Mouse (Mus musculus): ENCODE results near the gene Btrc. TPM values are rescaled to one million over a fixed set of nuclear protein-coding genes. Genes with fewer than 3 reads are reported as not detected.
A peak's percentile ranks its signal among the peaks of the same experiment; 100 is the strongest.

Btrc gene
- polyA plus RNA-seq, 1 experiment from 2014 or later = 29.5 TPM

DNA sequence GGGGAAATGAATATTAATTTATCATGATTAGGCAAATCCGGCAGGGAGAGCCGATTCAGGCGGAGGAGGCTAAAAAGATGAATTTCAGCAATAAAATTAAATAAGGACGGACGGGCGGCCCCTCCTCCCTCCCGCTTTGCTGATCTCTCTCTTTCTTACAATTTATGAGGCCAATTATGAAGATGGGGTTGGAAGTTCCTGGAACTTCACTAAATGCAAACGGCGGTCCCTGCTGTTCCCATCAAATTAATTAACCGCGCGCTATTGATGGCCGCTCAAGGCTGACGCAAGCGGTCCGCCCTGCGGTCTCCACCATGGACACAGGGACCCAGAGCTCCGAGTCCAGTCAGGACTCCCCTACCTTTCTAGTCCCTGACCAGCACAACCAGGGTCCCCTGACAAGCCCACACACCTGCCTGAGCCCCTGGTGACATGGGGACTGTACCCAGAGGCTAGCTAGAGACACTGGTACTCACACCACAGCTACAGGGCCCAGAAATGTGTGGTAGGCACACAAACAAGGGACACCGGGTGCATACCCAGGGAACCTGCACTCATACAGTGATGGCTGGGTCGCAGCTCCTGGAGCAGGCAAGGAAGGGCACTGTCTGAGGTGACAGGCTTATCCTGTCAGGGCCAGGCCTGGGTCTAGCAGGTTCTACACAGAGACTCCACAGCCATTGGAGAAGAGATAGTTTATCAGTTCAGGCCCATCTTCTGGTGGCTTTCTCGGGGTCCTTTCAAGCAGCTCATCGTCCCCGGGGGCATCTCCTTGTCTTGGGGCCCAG, 185.8 kb downstream of the Btrc start:
- DNase-seq (ENCODE audit: low spot score) = peak; percentile 67
- Histone ChIP-seq H3K27ac (no peak overlapping the region), H3K36me3 (ENCODE audit: insufficient read depth, low read length) (0 out of 2 replicates have a peak, but pooled peaks cover 5% of the 10 kb centered on the region), H3K4me1 (replicated peaks; ENCODE audit: insufficient read depth, low read length) (peaks cover 13% of the 10 kb centered on the region), H3K9ac (ENCODE audit: low read depth, low read length) (no peak overlapping the region), H3K9me3 (replicated peaks; ENCODE audit: low read length) (no peaks in the 10 kb centered on the region), H3K27me3 (ENCODE audit: insufficient read depth, low read length) (no peaks in the 10 kb centered on the region), H3K4me3 (replicated peaks; ENCODE audit: low read depth, low read length) (no peak overlapping the region), H3K4me2 (ENCODE audit: low read length) (no peak overlapping the region)
- no peak for ATAC-seq (replicated peaks; ENCODE audit: low FRiP score, low read depth)
- 50% methylated on average over 23 of the region's 23 CpGs for WGBS
- TF ChIP-seq CTCF (IDR thresholded peaks at IDR 0.05; ENCODE audit: low read depth) = no peak

- ATAC-seq (replicated peaks; ENCODE audit: low FRiP score, low read depth) (no peak), DNase-seq (ENCODE audit: low spot score) (no peak)
- Histone ChIP-seq H3K4me3 (replicated peaks; ENCODE audit: low read depth, low read length) (no peak overlapping the region), H3K4me2 (ENCODE audit: low read length) (no peak overlapping the region), H3K27me3 (ENCODE audit: insufficient read depth, low read length) (no peaks in the 10 kb centered on the region), H3K36me3 (ENCODE audit: insufficient read depth, low read length) (peaks cover 12% of the 10 kb centered on the region; the same call in 1 of the 2 replicates), H3K27ac (no peak overlapping the region), H3K4me1 (replicated peaks; ENCODE audit: insufficient read depth, low read length) (peaks cover 8% of the 10 kb centered on the region), H3K9me3 (replicated peaks; ENCODE audit: low read length) (no peaks in the 10 kb centered on the region), H3K9ac (ENCODE audit: low read depth, low read length) (no peak overlapping the region)
- TF ChIP-seq CTCF (IDR thresholded peaks at IDR 0.05; ENCODE audit: low read depth) = no peak
- 66% methylated on average over 4 of the region's 4 CpGs for WGBS
Measured at GRCm38 (mm10) chr19:45549948-45550347, 186.4 kb downstream of the Btrc start.

- Histone ChIP-seq H3K27me3 (ENCODE audit: insufficient read depth, low read length) (no peaks in the 10 kb centered on the region), H3K9ac (ENCODE audit: low read depth, low read length) (no peak overlapping the region), H3K4me1 (replicated peaks; ENCODE audit: insufficient read depth, low read length) (peaks cover 4% of the 10 kb centered on the region; the same call in 1 of the 2 replicates), H3K4me2 (ENCODE audit: low read length) (no peak overlapping the region), H3K9me3 (replicated peaks; ENCODE audit: low read length) (no peaks in the 10 kb centered on the region), H3K27ac (no peak overlapping the region), H3K36me3 (ENCODE audit: insufficient read depth, low read length) (peaks cover 13% of the 10 kb centered on the region; the same call in 1 of the 2 replicates), H3K4me3 (replicated peaks; ENCODE audit: low read depth, low read length) (no peak overlapping the region)
- ATAC-seq (replicated peaks; ENCODE audit: low FRiP score, low read depth) (no peak; the same call in 1 of the 2 replicates), DNase-seq (ENCODE audit: low spot score) (peak; percentile 83)
- no peak for TF ChIP-seq CTCF (IDR thresholded peaks at IDR 0.05; ENCODE audit: low read depth)
- WGBS = 14% methylated on average over 6 of the region's 6 CpGs
Measured at GRCm38 (mm10) chr19:45552187-45552586, 188.7 kb downstream of the Btrc start.

GRCm38 (mm10) chr19:45554136-45554535, 190.6 kb downstream of the Btrc start:
- no peak overlapping the region for H3K9ac ChIP-seq (ENCODE audit: low read depth, low read length)
- DNase-seq (ENCODE audit: low spot score) (no peak), ATAC-seq (replicated peaks; ENCODE audit: low FRiP score, low read depth) (no peak)
- H3K4me2 ChIP-seq (ENCODE audit: low read length) = no peak overlapping the region
- no peaks in the 10 kb centered on the region for H3K9me3 ChIP-seq (replicated peaks; ENCODE audit: low read length)
- peaks cover 4% of the 10 kb centered on the region; the same call in 1 of the 2 replicates for H3K4me1 ChIP-seq (replicated peaks; ENCODE audit: insufficient read depth, low read length)
- peaks cover 13% of the 10 kb centered on the region; the same call in 1 of the 2 replicates for H3K36me3 ChIP-seq (ENCODE audit: insufficient read depth, low read length)
- H3K27me3 ChIP-seq (ENCODE audit: insufficient read depth, low read length) = no peaks in the 10 kb centered on the region
- no peak overlapping the region for H3K4me3 ChIP-seq (replicated peaks; ENCODE audit: low read depth, low read length)
- no peak for TF ChIP-seq CTCF (IDR thresholded peaks at IDR 0.05; ENCODE audit: low read depth)
- 92% methylated on average over 11 of the region's 11 CpGs for WGBS
- no peak overlapping the region for H3K27ac ChIP-seq

DNA sequence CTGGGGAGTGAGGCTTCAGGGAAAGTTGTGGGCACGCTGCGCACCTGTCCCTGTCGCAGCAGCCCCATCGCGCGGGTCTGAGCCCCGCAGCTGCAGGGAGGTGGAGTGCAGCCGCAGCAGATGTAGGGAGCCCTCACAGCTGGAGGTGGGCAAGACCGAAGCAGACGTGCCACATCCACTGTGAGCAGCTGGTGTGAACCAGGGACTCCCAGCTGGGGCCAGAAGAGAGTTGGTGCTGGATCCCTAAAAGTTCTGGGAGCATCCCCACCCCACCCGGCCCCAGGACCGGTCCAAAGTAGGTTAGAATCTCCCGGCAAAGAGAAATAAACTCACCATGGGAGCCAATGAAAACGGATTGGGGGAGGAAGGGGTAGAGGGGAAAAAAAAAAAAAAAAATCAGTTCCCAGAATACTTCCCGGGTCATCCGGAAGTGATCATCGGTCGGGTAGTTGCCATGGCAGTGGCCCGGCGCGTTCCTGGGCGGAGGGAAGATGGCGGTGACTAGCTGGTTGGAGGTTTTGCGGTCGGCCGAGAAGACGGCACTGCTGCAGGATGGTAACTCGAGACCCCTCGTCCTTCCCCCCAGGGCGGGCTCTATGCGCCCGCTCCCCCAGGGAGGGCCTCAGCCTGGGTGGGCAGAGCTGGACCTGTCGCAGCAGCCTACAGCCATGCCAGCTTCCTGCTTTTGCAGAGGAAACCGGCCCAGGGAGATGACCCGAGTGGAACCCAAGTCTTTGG, 196.8 kb downstream of the Btrc start, which contains the start of the genes Poll and Gm17018:
Gene Poll (minus strand): TSS at position 379 of the 738 bp plus-strand sequence.
Gene Gm17018 (plus strand): TSS at position 463 of the 738 bp plus-strand sequence.
- Histone ChIP-seq H3K4me3 (replicated peaks; ENCODE audit: low read depth, low read length) (peak within 1 kb of the TSS; percentile 66), H3K9ac (ENCODE audit: low read depth, low read length) (peak within 1 kb of the TSS; percentile 78), H3K9me3 (replicated peaks; ENCODE audit: low read length) (no peaks in the 10 kb centered on the region), H3K36me3 (ENCODE audit: insufficient read depth, low read length) (no peaks in the 10 kb centered on the region), H3K27ac (peak within 1 kb of the TSS; percentile 52; the same call in 1 of the 2 replicates), H3K27me3 (ENCODE audit: insufficient read depth, low read length) (no peaks in the 10 kb centered on the region), H3K4me1 (replicated peaks; ENCODE audit: insufficient read depth, low read length) (peaks cover 5% of the 10 kb centered on the region), H3K4me2 (ENCODE audit: low read length) (peak within 1 kb of the TSS; percentile 96)
- WGBS = under 1% methylated on average over 35 of the region's 35 CpGs
- DNase-seq (ENCODE audit: low spot score) = peak; percentile 93
- no peak for TF ChIP-seq CTCF (IDR thresholded peaks at IDR 0.05; ENCODE audit: low read depth)
- peak; percentile 85 for ATAC-seq (replicated peaks; ENCODE audit: low FRiP score, low read depth)
